Mouse (Mus musculus) frontal cortex, adult 2 months (tissue): ENCODE measurements at regions not wholly inside any gene's neighbourhood (a gene's known extent, or its start where the extent isn't known, plus 50 kb on each side); places are given as distances from the start of the nearest gene placed in this dataset.
A peak's percentile ranks its signal among the peaks of the same experiment; 100 is the strongest.

Source experiments
- DNase-seq, 2 experiments: peaks; one replicate each; pipeline ENCODE4 v3.0.0; 2022; ENCODE audit warnings: low spot score in 1 of 2; ENCODE audit errors: extremely low spot score in 1 of 2

- DNase-seq, result no peak
Measured at GRCm38 (mm10) chr13:101233843-101234281, 400.6 kb upstream of the Slc30a5 start.

DNA sequence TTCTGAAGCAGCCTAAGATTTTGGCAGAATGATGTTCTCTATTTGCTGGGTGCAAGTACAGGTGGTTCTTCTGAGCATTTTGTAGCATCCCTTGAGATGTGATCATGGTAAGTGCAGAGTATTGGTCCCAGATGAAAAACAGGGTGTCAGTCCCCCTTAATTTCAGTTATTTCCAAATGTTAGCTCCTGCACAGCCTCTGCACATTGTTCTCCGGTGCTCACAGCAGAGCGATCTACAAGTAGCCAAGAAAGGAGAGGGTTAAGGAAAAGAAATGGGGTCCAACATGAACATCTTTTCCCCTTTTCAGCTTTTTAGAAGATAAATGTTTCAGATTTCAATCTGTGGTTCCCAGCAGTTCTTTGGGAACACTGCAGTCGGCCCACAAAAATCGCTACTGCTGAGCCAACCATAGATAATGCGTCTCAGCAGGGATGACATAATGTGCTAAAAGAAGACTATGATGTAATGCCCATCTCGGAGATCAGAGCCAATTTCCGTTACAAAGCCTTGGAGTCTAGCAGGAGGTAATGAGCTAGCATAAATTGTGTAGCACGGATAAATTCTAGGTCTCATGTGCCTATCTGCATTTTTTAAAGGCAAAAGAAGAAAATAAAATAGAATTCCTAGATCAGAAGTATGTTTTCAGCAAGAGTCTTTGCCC lies 400.1 kb upstream of the Slc30a5 start:
- DNase-seq, result peak; percentile 88 to 91

GRCm38 (mm10) chr13:101229861-101230260 lies 396.6 kb upstream of the Slc30a5 start:
- peak in 1 of 2 experiments; percentile 43 for DNase-seq

DNA sequence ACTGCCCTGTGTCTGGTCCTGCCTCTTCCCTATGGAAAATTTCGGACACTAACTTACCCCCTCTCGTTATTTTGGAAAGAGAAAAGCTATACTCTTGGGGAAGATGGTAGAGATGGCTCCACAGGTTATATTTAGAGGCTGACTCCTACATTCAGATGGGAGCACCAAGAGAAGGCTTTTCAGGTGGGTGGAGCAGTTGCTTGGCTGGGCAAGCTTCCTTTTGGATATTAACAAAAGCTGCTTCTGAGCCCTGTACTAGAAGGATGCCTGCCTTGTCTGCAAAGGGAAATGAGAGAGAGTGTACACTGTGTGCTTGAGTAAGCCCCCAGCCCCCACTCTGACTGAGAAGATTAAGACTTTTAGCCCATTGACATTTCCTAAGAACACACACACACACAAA lies 392.1 kb upstream of the Slc30a5 start:
- DNase-seq, result peak; percentile 66

- no peak for DNase-seq
Measured at GRCm38 (mm10) chr13:101221331-101222043, 388.3 kb upstream of the Slc30a5 start.

DNA sequence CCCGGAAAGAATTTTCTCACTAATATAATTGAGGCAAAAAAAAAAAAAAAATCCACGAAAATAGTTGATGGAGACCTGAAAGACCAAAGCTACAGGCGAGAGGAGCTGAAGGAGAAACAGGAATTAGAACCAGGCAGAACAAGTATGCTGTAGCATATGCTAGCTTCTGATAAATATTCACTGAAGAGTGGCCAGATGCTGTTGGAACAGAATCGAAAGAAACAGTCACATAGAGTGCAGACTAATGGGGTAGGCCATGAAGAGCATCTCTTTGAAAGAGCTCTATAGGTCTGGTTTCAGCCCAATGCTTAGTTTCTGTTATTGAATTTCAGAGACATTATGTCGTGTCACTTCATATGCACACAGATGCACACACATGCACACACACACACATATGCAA lies 386.3 kb upstream of the Slc30a5 start:
- no peak for DNase-seq

DNA sequence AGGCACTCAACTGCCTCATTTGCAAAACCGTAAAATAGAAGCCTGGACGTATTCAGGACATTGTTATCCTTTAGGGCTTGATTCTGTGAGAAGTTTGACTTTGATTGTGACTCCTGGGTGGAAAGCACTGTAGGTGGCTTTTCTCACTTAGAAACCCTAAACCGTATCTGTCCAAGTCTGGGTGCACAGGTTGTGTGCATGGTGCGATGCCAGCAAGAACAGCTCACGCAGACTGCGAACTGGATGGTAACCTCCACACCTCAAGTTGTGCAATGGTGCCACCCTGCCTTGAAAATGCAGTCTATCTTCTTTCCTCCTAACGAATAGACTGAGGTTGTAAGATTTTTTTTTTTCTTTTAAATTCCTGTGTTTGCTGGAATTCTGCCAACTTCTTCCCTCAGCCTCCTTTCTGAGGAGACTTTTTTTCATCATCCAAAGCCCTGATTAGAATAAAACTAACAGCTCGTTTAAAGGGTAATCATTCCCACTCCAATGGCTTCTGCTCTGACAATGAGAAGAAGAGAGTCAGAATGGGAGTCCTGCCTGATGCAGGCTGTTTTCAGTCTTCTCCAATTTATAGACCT lies 383.8 kb upstream of the Slc30a5 start:
- peak in 1 of 2 experiments; percentile 45 for DNase-seq

DNA sequence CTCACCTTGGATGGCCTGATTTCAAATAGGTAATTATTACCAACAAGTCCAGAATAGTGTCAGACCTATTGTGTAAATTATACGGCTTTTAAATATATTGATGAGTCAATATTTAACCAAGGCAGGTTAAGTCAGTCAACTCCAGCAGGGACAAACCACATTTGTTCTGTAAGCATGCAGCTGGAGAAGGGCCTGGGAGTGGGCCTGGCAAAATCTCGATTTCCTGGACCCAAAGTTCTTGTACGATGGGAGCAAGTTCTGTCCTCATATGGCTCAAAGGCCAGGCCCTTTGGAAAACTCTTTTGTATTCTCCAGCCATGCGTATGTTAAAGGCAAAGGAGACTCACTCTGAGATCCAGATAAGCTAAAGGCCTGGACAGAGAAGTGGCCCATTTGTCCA lies 383.2 kb upstream of the Slc30a5 start:
- DNase-seq, result no peak

DNA sequence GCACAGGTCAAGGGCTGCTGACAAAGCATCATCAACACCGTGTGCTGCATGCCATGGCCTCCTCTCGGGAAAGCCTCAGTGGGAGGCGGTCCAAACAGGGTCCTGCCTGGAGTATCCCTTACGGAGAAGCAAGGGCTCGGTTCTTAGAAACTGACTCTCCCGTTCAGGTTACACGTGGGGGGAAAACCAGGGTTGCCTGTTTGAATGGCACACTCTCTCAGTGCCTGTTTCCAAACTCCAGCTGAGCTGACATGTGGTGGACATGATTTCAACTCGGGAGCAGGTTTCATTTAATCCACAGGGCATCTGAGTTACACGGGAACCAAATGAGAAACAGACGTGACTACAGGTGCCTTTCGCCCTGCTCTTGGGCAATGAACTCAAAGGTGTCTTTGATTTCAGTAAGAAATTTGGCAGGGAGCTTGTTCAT lies 382.6 kb upstream of the Slc30a5 start:
- no peak for DNase-seq

GRCm38 (mm10) chr13:101215131-101215641 lies 382.0 kb upstream of the Slc30a5 start:
- no peak for DNase-seq

DNA sequence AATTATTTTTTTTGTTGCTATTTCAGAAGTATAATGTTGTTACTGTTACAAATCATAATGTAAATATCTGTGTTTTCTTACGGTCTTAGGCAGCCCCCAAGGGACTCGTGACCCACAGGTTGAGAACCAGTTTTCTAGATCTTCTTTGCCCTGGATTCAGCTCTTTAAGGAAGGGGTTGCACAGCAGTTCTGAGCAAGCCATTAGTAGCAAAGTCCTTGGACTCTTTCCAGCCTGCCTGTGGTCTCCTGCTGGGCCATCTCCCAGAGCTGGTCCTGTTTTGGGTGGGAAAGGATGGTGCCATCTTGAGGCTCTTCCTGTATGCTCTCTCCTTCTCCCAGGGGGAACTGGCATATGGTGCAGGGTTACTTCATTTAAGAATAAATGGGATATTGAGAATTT lies 380.9 kb upstream of the Slc30a5 start:
- no peak for DNase-seq

- peak in 1 of 2 experiments; percentile 60 for DNase-seq
Measured at GRCm38 (mm10) chr13:101213121-101213916, 380.1 kb upstream of the Slc30a5 start.

DNA sequence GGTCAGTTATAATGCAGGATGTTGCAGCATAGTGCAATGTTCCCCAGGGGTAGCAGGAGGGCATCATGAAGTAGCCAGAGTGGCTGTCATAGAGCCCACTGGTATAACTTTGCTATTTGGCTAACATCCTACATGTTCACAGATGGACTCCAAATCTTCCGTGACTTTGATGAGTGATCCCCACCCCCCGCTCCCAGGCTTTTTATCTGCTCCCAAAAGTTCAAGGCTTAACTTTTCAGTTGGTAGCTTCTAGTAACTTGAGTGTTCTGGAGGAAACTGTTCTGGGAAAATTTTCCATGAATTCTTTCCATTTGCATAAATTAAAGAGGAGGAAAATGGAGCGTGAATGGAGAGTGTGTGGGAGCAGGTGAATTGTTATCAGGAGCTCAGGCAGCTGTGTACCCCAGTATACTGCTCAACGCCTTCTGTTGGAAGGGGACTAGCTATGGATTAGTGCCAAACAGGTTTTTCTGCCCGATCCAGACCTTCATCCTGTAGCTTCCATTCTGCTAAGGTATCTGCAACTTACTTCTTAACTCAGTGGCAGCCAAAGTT lies 379.2 kb upstream of the Slc30a5 start:
- DNase-seq, result no peak

GRCm38 (mm10) chr13:101208788-101209187 lies 375.6 kb upstream of the Slc30a5 start:
- DNase-seq, result no peak

DNA sequence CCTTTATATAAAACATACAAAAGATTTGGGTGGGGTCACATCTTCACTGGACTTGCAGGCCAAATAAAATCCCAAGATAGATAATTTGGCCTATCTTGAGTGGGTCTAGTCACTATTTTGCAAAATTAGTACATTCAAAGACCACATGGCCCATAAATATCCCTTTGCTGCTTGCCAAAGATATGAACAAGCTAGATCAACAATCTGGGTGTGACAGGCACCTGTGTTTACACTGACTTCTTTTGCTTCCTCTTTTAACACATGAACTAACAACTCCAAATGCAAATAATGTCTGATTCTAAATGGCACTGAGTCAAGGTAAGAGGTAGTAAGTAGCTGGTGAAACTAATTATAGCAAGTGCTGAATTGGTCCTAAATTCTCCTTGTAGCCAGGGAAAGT lies 370.2 kb upstream of the Slc30a5 start:
- no peak for DNase-seq

GRCm38 (mm10) chr13:101202565-101203313 lies 369.5 kb upstream of the Slc30a5 start:
- no peak for DNase-seq

DNA sequence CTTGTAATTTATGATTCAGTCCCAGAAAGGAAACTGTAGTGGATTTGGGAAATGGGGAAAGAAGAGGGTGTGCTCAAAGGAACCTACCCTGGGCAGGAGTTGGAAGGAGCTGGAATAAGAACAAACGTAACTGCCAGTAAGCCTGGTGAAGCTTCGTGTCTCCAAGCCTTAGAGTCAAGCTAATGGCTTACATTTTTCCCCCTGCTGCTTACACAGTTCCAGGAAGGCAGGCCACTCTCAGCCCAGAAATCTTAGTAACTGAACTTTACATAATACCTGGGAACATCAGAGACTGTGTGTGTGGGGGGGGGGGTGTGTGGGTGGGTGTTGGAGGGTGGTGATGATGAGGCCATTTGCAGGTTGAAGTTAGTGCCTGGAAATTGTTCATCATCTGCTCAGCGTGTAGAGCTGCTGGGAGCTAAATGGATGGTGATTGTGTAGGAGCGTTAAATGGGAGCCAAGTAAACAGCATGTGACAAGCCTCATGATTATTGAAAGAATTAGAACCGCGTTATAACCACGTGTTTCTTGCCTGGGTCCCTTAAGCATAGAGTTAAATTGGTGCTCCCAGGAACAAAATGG lies 357.1 kb upstream of the Slc30a5 start:
- no peak for DNase-seq

DNA sequence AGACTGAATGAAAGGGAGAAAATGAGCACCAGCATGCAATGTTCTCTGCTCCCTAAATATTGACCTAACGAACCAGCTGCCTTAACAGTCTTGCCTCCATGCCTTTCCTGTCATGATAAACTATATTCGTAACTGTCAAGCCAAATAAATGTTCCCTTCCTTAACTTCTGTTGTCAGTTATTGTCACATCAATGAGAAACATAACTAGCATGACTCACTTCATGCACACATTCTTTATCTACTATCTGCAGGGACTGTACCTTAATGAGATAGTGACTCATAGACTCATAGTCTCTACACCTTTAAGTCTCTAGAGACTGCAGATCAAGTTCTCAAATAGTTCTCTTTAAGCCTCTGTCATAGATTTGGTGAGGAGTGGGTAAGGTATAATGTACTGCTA lies 349.2 kb upstream of the Slc30a5 start:
- DNase-seq, result no peak

GRCm38 (mm10) chr13:101175017-101175689 lies 341.9 kb upstream of the Slc30a5 start:
- DNase-seq, result no peak
